Mouse (Mus musculus) intestine, embryonic 16.5 days (tissue): ENCODE results near the gene Magt1. TPM values are rescaled to one million over a fixed set of nuclear protein-coding genes. Genes with fewer than 3 reads are reported as not detected.
A peak's percentile ranks its signal among the peaks of the same experiment; 100 is the strongest.
"Not testable (repeated sequence)": the region's sequence is repeated elsewhere in the genome, so short reads cannot be mapped to it uniquely, and the experiment has no call there.

ENCODE experiments used
- ATAC-seq: fragments of 200-750 bp; cut with Nextera tagmentation; 2 replicates; pipeline ENCODE4 v1.8.0; 2017; ENCODE audit warnings: moderate TSS enrichment, moderate library complexity
- H3K27ac ChIP-seq: fragments of 300-500 bp; sonication (generic); 2 replicates; pipeline ENCODE4 v1.5.1; 2014; ENCODE audit warnings: mild to moderate bottlenecking, low read length
- H3K27me3 ChIP-seq: fragments of 300-500 bp; sonication (generic); replicated peaks from 2 replicates; pipeline ENCODE4 v1.6.1; 2014; ENCODE audit warnings: low read length, control low read depth, mixed read lengths; ENCODE audit not compliant: control insufficient read depth, insufficient read depth
- H3K36me3 ChIP-seq: fragments of 300-500 bp; sonication (generic); 2 replicates; pipeline ENCODE4 v1.6.1; 2014; ENCODE audit warnings: low read length, control low read depth; ENCODE audit not compliant: control insufficient read depth, insufficient read depth
- H3K4me1 ChIP-seq: fragments of 300-500 bp; sonication (generic); 2 replicates; pipeline ENCODE4 v1.6.1; 2014; ENCODE audit warnings: low read length, control low read depth, mixed read lengths; ENCODE audit not compliant: control insufficient read depth, insufficient read depth
- H3K4me2 ChIP-seq: fragments of 300-500 bp; sonication (generic); 2 replicates; pipeline ENCODE4 v1.6.1; 2014; ENCODE audit warnings: low read depth, low read length, control low read depth
- H3K4me3 ChIP-seq: fragments of 300-500 bp; sonication (generic); 2 replicates; pipeline ENCODE4 v1.5.1; 2014; ENCODE audit warnings: mild to moderate bottlenecking, low read length
- H3K9ac ChIP-seq: fragments of 300-500 bp; sonication (generic); 2 replicates; pipeline ENCODE4 v1.6.1; 2014; ENCODE audit warnings: low read depth, low read length
- H3K9me3 ChIP-seq: fragments of 300-500 bp; sonication (generic); 2 replicates; pipeline ENCODE4 v1.6.1; 2016; ENCODE audit warnings: low read length, control low read depth; ENCODE audit not compliant: control insufficient read depth
- WGBS: fragments of 180-500 bp; shearing (Covaris S2); extraction: QIAGEN DNeasy Blood & Tissue Kit; methylation state at CpG from one replicate; pipeline ENCODE4 v1.1.7; 2014; 5-methylcytosine and 5-hydroxymethylcytosine counted together
- polyA plus RNA-seq: library from polyadenylated mRNA; unstranded; fragments of >200 nt; fragmentation: Nextera tagmentation; extraction: Ambion mirVana; gene quantifications from 2 replicates; pipeline ENCODE4 v1.2.1, GENCODE M21; 2015

Magt1 gene
- polyA plus RNA-seq, 1 experiment from 2014 or later, result 79.8 TPM

DNA sequence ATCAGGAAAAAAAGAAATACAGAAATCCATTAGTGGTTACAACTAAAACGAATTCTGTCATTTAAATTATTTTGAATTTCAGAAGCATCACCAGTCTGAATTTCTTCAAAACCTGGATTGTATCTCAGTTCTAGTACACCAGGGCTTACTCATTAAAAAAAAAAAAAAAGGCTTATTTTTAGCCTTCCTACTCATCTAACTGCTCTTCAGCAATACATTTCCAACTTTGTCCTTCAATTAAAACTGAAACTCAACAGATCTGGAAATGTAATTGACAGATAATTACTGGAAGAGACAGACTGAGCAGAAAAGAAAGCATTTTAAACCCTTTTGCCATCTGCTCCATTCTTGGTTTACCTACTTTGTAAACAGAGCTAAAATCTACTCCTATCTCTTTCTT, 10.1 kb downstream of the Magt1 start:
- no peak overlapping the region for H3K27ac ChIP-seq
- no peak overlapping the region for H3K4me3 ChIP-seq
- H3K27me3 ChIP-seq, result no peaks in the 10 kb centered on the region
- H3K9ac ChIP-seq, result no peak overlapping the region
- no peaks in the 10 kb centered on the region for H3K36me3 ChIP-seq
- 64% methylated on average over 1 of the region's 1 CpGs for WGBS
- no peak for ATAC-seq
- H3K4me1 ChIP-seq, result no peaks in the 10 kb centered on the region
- H3K9me3 ChIP-seq, result no peaks in the 10 kb centered on the region
- H3K4me2 ChIP-seq, result no peak overlapping the region

DNA sequence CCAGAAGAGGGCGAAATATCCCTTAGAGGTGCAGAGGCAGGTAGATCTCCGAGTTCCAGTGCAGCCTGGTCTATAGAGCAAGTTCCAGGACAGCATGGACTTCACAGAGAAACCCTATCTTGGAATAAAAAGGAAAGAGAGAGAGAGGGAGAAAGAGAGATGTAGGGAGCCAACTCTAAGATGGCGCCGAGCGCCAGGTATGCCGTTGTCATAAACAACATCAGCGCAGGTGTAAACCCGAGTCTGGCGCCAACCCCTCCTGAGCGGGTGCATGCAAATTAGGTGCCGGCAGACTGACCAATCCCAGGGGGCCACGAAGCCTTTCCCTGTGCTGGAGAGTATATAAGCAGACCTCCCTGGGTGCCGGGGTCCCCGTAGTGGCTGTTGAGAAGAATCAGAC, 54.6 kb downstream of the Magt1 start:
- not testable (repeated sequence) for H3K27ac ChIP-seq, ATAC-seq, H3K4me3 ChIP-seq, H3K4me1 ChIP-seq, H3K4me2 ChIP-seq, H3K9ac ChIP-seq, H3K9me3 ChIP-seq, H3K36me3 ChIP-seq, H3K27me3 ChIP-seq
- 79% methylated on average over 14 of the region's 14 CpGs for WGBS

DNA sequence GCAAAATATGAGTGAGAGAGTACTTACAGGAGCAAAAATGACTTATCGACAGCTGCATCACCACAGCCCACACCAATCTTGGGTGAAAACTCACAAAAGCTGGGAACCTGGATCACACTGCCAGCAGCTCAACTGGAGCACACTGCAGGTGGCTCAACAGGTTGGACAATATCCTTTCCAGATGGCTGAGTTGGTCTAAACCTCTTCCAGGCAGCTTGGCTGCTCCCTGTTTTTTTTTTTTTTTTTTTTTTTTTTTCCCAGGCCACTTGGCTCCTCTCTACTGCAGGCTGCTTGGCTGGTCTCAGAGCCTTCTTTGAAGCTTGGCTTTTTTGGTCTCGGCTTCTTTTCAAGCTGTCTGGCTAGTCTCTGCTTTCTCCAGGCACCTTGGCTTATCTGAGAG, 57.7 kb downstream of the Magt1 start:
- no peaks in the 10 kb centered on the region for H3K36me3 ChIP-seq
- no peaks in the 10 kb centered on the region for H3K27me3 ChIP-seq
- no peak overlapping the region for H3K4me2 ChIP-seq
- no peaks in the 10 kb centered on the region for H3K4me1 ChIP-seq
- no peak for ATAC-seq
- 77% methylated on average over 2 of the region's 2 CpGs for WGBS
- H3K9ac ChIP-seq, result no peak overlapping the region
- H3K4me3 ChIP-seq, result no peak overlapping the region
- no peak overlapping the region for H3K27ac ChIP-seq
- H3K9me3 ChIP-seq, result no peaks in the 10 kb centered on the region

DNA sequence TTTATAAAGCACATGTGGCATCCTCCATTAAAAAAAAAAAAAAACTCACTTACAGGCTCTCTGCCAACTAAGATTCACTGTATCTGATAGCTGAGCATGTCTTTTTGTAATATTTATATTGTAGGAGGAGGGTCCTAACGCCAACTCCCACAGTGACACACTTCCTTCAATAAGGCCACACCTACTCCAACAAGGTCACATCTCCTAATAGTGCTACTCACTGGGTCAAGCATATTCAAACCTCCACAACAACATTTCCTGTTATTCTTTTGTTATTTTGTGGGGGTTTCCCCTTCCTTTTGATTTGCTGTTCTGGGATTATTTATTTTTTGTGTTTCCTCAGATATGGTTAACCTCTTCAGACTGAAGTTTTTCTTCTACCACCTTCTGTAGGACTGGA, 65.3 kb downstream of the Magt1 start:
- H3K9me3 ChIP-seq, result no peaks in the 10 kb centered on the region
- no peaks in the 10 kb centered on the region for H3K27me3 ChIP-seq
- ATAC-seq, result no peak
- H3K4me1 ChIP-seq, result no peaks in the 10 kb centered on the region
- H3K4me3 ChIP-seq, result no peak overlapping the region
- H3K27ac ChIP-seq, result no peak overlapping the region
- H3K4me2 ChIP-seq, result no peak overlapping the region
- H3K36me3 ChIP-seq, result no peaks in the 10 kb centered on the region
- H3K9ac ChIP-seq, result no peak overlapping the region
- 53% methylated on average over 1 of the region's 1 CpGs for WGBS

DNA sequence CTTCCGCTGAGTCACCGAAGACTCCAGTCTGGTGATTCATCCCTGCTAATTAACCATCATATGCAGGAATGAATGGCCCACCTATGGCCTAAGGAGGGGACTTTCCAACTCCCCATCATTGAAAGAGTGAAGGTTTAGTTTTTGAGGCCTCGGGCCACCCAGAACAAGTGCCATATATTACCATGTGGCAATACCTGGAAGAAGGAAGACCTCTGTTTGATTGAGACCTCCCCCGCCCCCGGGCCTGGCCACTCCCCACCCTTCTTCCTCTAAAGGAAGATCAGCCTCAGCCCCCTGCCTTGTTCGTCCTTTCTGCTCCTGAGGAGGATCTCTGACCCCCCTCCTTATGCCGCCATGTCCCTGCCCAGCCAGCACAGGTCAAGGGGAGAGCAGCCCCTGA, 72.5 kb downstream of the Magt1 start:
- Histone ChIP-seq H3K4me2 (no peak overlapping the region), H3K27me3 (no peaks in the 10 kb centered on the region), H3K9me3 (no peaks in the 10 kb centered on the region), H3K27ac (no peak overlapping the region), H3K4me1 (no peaks in the 10 kb centered on the region), H3K4me3 (no peak overlapping the region), H3K36me3 (no peaks in the 10 kb centered on the region), H3K9ac (no peak overlapping the region)
- no peak for ATAC-seq
- WGBS, result 85% methylated on average over 7 of the region's 7 CpGs

DNA sequence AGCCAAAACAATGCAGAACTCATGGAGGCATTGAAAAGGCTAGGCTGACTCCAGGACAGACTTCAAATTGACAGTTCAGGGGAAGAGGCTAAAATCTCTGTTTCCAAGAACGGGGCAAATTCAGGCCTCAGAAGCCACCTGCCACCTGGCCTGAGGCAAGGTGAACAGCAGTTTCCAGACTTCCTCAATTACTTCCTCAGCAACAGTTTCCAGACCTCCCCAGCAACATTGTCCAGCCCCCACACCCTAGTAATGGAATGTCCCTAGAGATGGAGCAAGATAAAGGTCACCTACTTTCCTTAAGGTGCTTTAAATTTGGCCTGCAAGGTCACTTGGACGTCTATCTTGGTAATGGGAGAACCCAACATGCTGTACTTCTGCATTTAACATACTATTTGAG, 74.0 kb downstream of the Magt1 start:
- Histone ChIP-seq H3K4me2 (no peak overlapping the region), H3K36me3 (no peaks in the 10 kb centered on the region), H3K4me1 (no peaks in the 10 kb centered on the region), H3K4me3 (no peak overlapping the region), H3K27ac (no peak overlapping the region), H3K9me3 (no peaks in the 10 kb centered on the region), H3K9ac (no peak overlapping the region), H3K27me3 (no peaks in the 10 kb centered on the region)
- ATAC-seq, result no peak
- WGBS, result 72% methylated on average over 2 of the region's 2 CpGs

DNA sequence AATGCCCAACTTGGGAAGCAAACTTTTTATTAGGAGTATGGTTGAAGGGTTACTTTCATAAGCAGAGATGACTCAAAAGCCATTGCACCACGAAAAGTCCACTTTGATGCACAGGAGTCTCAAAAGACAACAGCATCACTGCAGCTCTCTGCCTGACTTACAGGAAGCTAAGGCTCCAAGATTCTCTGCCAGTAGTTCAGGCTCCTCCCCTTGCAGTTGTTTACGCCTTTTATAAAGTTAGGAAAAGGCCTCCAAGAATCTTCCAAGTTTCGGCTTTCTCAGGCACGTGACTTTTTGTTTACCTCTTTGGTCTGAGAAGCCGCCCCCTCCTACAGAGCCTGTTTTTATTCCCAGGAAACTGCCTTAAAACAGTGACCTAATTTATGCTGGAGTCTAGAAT, 77.4 kb downstream of the Magt1 start:
- no peak overlapping the region for H3K27ac ChIP-seq
- WGBS, result 57% methylated on average over 5 of the region's 5 CpGs
- no peaks in the 10 kb centered on the region for H3K9me3 ChIP-seq
- no peaks in the 10 kb centered on the region for H3K36me3 ChIP-seq
- H3K9ac ChIP-seq, result no peak overlapping the region
- H3K27me3 ChIP-seq, result no peaks in the 10 kb centered on the region
- ATAC-seq, result 0 out of 2 replicates have a peak, but pooled peaks have one; percentile 18
- H3K4me3 ChIP-seq, result no peak overlapping the region
- no peaks in the 10 kb centered on the region for H3K4me1 ChIP-seq
- H3K4me2 ChIP-seq, result no peak overlapping the region

DNA sequence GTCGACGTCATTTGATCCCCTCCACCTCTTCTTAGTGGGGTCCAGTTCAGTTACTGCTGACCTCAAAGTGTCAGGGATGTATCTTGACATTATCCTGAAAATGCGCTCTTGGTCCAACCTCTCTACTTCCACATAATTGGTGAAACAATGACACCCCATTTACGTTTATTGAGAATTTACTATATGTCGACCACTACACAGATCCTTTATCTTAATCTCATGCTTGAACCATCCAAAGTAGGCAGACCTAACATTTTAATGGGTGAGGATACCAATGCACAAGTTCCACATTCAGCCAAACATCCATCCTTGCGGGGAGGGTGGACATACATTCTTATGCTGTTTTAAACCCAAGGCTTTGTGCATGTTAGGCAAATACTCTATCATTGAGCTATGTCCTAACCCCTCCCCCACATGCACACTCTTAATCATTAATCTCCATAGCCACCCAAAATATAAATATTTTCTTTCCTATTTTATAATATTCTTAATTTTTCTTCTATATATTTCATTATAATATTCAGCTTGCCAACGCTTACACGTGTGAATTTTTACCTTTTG, 82.1 kb downstream of the Magt1 start:
- H3K4me2 ChIP-seq, result peak overlapping the region; percentile 39
- no peaks in the 10 kb centered on the region for H3K9me3 ChIP-seq
- H3K27me3 ChIP-seq, result no peaks in the 10 kb centered on the region
- peak overlapping the region; percentile 69 for H3K4me3 ChIP-seq
- no peak overlapping the region for H3K27ac ChIP-seq
- H3K4me1 ChIP-seq, result no peaks in the 10 kb centered on the region
- WGBS, result 34% methylated on average over 8 of the region's 8 CpGs
- peak; percentile 17; the same call in 1 of the 2 replicates for ATAC-seq
- H3K9ac ChIP-seq, result no peak overlapping the region
- no peaks in the 10 kb centered on the region for H3K36me3 ChIP-seq

DNA sequence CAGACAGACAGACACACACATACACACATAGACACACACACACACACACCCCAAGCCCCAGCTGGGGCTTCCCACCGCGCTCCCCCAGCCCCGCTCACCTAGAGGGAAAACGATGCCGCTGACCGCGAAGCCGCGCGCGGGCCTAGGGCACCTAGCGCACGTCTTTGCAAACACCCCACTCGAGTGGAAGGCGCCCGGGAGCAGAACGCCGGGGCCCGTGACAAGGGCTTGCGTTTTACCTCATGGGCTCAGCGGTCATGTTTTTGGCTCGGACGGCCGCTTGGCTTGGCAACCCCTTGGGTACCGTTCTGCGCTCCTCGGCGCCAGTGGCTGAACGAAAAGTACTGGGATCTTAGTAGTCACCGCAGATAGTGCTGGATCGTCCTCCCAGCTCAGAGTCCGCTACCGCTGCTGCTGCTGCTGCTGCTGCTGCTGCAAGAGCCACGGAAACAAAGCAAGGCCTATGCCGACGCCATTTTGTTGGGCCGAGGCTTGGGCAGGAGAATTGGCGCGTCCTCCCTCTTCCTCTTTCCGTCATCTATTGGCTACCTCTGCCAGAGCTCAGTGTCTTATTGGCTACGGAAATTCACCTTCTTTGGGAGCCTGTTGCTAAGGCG, 82.7 kb downstream of the Magt1 start, which contains the start of gene Atrx:
Atrx (minus strand) TSS at position 543 of the 617 bp plus-strand sequence.
- Histone ChIP-seq H3K4me1 (no peaks in the 10 kb centered on the region), H3K9ac (peak within 1 kb of the TSS; percentile 89), H3K36me3 (no peaks in the 10 kb centered on the region), H3K27ac (peak within 1 kb of the TSS; percentile 82), H3K9me3 (no peaks in the 10 kb centered on the region), H3K4me2 (peak within 1 kb of the TSS; percentile 43), H3K4me3 (peak within 1 kb of the TSS; percentile 69), H3K27me3 (no peaks in the 10 kb centered on the region)
- WGBS, result 26% methylated on average over 42 of the region's 42 CpGs
- ATAC-seq, result peak; percentile 96
